Mouse (Mus musculus) liver, embryonic 11.5 days (tissue): Measurements from ENCODE around the gene Bmpr1a. TPM values are rescaled to one million over a fixed set of nuclear protein-coding genes. Genes with fewer than 3 reads are reported as not detected.

Source experiments
- ATAC-seq: fragments of 200-750 bp; cut with Nextera tagmentation; replicated peaks from 2 replicates; pipeline ENCODE4 v1.8.0; 2017; ENCODE audit warnings: moderate number of reproducible peaks, mild to moderate bottlenecking, moderate TSS enrichment, moderate library complexity; ENCODE audit not compliant: low FRiP score
- DNase-seq: peaks from one replicate; pipeline ENCODE4 v3.0.0-alpha.2; 2017; ENCODE audit warnings: low spot score
- H3K27ac ChIP-seq: fragments of 300-500 bp; sonication (generic); 2 replicates; pipeline ENCODE4 v1.5.1; 2014; ENCODE audit warnings: mild to moderate bottlenecking, low read depth, low read length, control low read depth
- H3K27me3 ChIP-seq: fragments of 300-500 bp; sonication (generic); replicated peaks from 2 replicates; pipeline ENCODE4 v1.6.1; 2014; ENCODE audit warnings: low read length, mixed read lengths; ENCODE audit not compliant: control insufficient read depth, insufficient read depth
- H3K36me3 ChIP-seq: fragments of 300-500 bp; sonication (generic); 2 replicates; pipeline ENCODE4 v1.6.1; 2014; ENCODE audit warnings: mild to moderate bottlenecking, low read length, moderate library complexity, mixed read lengths; ENCODE audit not compliant: control insufficient read depth, insufficient read depth
- H3K4me1 ChIP-seq: fragments of 300-500 bp; sonication (generic); replicated peaks from 2 replicates; pipeline ENCODE4 v1.6.1; 2014; ENCODE audit warnings: low read length, mixed read lengths; ENCODE audit not compliant: control insufficient read depth, insufficient read depth
- H3K4me2 ChIP-seq: fragments of 300-500 bp; sonication (generic); 2 replicates; pipeline ENCODE4 v1.6.1; 2014; ENCODE audit warnings: mild to moderate bottlenecking, control low read depth, moderate library complexity
- H3K4me3 ChIP-seq: fragments of 300-500 bp; sonication (generic); 2 replicates; pipeline ENCODE4 v1.5.1; 2014; ENCODE audit warnings: low read depth, low read length, control low read depth
- H3K9ac ChIP-seq: fragments of 300-500 bp; sonication (generic); 2 replicates; pipeline ENCODE4 v1.6.1; 2014; ENCODE audit warnings: low read depth, low read length, control low read depth
- H3K9me3 ChIP-seq: fragments of 300-500 bp; sonication (generic); 2 replicates; pipeline ENCODE4 v1.6.1; 2016; ENCODE audit warnings: low read length, inconsistent platforms, mixed read lengths; ENCODE audit not compliant: control insufficient read depth
- WGBS: fragments of 180-500 bp; shearing (Covaris S2); extraction: QIAGEN DNeasy Blood & Tissue Kit; methylation state at CpG from one replicate; pipeline ENCODE4 v1.1.7; 2014; 5-methylcytosine and 5-hydroxymethylcytosine counted together
- polyA plus RNA-seq: library from polyadenylated mRNA; unstranded; fragments of >200 nt; fragmentation: Nextera tagmentation; extraction: Ambion mirVana; gene quantifications from 2 replicates; pipeline ENCODE4 v1.2.1, GENCODE M21; 2014

Gene Bmpr1a
- polyA plus RNA-seq, 1 experiment from 2014 or later: 18.0 TPM

- Histone ChIP-seq H3K36me3 (no peaks in the 10 kb centered on the region), H3K9ac (no peak overlapping the region), H3K4me1 (no peaks in the 10 kb centered on the region), H3K27me3 (no peaks in the 10 kb centered on the region), H3K4me2 (no peak overlapping the region), H3K4me3 (no peak overlapping the region), H3K27ac (no peak overlapping the region), H3K9me3 (no peaks in the 10 kb centered on the region)
- no peak for ATAC-seq
- DNase-seq: no peak
- 64% methylated on average over 8 of the region's 8 CpGs for WGBS
Measured at GRCm38 (mm10) chr14:34486169-34486568, 17.0 kb downstream of the Bmpr1a start.

GRCm38 (mm10) chr14:34483469-34484341, 19.4 kb downstream of the Bmpr1a start:
- Histone ChIP-seq H3K4me3 (no peak overlapping the region), H3K9me3 (no peaks in the 10 kb centered on the region), H3K9ac (no peak overlapping the region), H3K27ac (no peak overlapping the region), H3K4me2 (no peak overlapping the region), H3K4me1 (no peaks in the 10 kb centered on the region), H3K36me3 (no peaks in the 10 kb centered on the region), H3K27me3 (no peaks in the 10 kb centered on the region)
- DNase-seq (no peak), ATAC-seq (no peak)
- 72% methylated on average over 6 of the region's 6 CpGs for WGBS

DNA sequence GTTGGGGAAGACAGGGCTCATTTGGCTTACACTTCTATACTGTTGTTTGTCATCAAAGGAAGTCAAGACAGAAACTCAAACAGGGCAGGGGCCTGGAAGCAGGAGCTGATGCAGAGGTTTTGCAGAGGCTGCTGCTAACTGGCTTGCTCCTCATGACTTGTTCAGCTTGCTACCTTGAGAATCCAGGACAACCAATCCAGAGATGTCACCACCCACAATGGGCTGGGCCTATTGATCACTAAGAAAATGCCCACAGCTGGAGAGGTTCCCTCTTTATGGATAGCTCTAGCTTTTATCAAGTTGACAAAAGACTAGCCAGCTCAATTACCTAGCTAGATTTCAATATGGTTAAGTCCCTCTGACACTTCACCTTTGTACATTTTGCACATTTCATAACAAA, 31.6 kb downstream of the Bmpr1a start:
- Histone ChIP-seq H3K4me3 (no peak overlapping the region), H3K4me1 (no peaks in the 10 kb centered on the region), H3K4me2 (no peak overlapping the region), H3K27ac (no peak overlapping the region), H3K9me3 (no peaks in the 10 kb centered on the region), H3K9ac (no peak overlapping the region), H3K27me3 (no peaks in the 10 kb centered on the region), H3K36me3 (no peaks in the 10 kb centered on the region)
- DNase-seq (no peak), ATAC-seq (no peak)

DNA sequence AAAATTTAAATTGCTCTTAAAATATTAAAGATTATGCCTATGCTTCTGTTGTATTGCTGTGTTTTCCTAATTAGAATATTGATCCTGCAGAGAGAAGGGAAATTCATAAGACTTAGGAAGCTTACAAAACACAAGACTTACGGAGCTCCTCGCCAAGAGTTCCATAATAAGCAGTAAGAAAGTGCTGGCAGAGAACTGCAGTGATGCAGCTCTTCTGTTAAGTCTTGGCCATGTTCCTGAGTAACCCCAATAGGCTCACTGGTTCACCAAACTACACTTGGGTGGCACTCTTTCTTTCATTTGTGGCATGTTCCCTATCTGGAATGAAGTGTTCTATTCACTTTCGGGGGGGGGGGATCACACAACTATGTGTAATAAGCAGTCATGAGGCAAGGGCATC, 36.9 kb downstream of the Bmpr1a start:
- Histone ChIP-seq H3K9ac (no peak overlapping the region), H3K36me3 (no peaks in the 10 kb centered on the region), H3K27me3 (no peaks in the 10 kb centered on the region), H3K9me3 (no peaks in the 10 kb centered on the region), H3K4me3 (no peak overlapping the region), H3K27ac (no peak overlapping the region), H3K4me2 (no peak overlapping the region), H3K4me1 (no peaks in the 10 kb centered on the region)
- WGBS: 80% methylated on average over 3 of the region's 3 CpGs
- DNase-seq (no peak), ATAC-seq (no peak)

GRCm38 (mm10) chr14:34459386-34459785, 43.8 kb downstream of the Bmpr1a start:
- Histone ChIP-seq H3K4me1 (no peaks in the 10 kb centered on the region; the same call in 1 of the 2 replicates), H3K27ac (no peak overlapping the region)

DNA sequence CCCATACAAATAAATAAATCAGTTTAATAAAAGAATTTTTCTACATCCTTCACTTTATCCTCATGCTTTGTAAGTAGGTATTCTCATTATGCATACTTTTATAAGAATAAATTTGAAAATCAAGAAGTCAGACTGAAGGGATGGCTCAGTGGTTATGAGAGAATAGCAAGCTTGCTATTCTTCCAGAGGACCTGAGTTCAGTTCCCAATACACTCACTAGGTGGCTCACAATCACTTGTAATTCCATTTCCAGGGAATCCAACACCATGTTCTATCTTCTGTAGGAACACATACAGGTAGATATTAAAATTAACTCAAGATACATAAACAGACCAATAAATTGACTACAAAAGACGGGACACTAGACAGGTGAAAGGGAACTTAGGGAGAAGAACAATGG, 44.3 kb downstream of the Bmpr1a start:
- Histone ChIP-seq H3K9ac (no peak overlapping the region), H3K4me1 (no peaks in the 10 kb centered on the region; the same call in 1 of the 2 replicates), H3K27ac (no peak overlapping the region), H3K9me3 (no peaks in the 10 kb centered on the region), H3K36me3 (peaks cover 2% of the 10 kb centered on the region; the same call in 1 of the 2 replicates), H3K4me2 (no peak overlapping the region), H3K4me3 (no peak overlapping the region), H3K27me3 (no peaks in the 10 kb centered on the region)
- 76% methylated on average over 1 of the region's 1 CpGs for WGBS
- no peak for ATAC-seq
- DNase-seq: no peak

More at GRCm38 (mm10) chr14:34459386-34459785, 43.8 kb downstream of the Bmpr1a start:
- H3K27me3 ChIP-seq: no peaks in the 10 kb centered on the region
- H3K4me3 ChIP-seq: no peak overlapping the region
- H3K9me3 ChIP-seq: no peaks in the 10 kb centered on the region
- DNase-seq (no peak), ATAC-seq (no peak)
- H3K36me3 ChIP-seq: peaks cover 2% of the 10 kb centered on the region; the same call in 1 of the 2 replicates
- H3K9ac ChIP-seq: no peak overlapping the region
- 87% methylated on average over 2 of the region's 2 CpGs for WGBS
- H3K4me2 ChIP-seq: no peak overlapping the region

- 75% methylated on average over 3 of the region's 3 CpGs for WGBS
- ATAC-seq: no peak
- Histone ChIP-seq H3K27ac (no peak overlapping the region), H3K36me3 (peaks cover 2% of the 10 kb centered on the region; the same call in 1 of the 2 replicates), H3K4me1 (no peaks in the 10 kb centered on the region; the same call in 1 of the 2 replicates), H3K9ac (no peak overlapping the region), H3K9me3 (no peaks in the 10 kb centered on the region), H3K27me3 (no peaks in the 10 kb centered on the region), H3K4me3 (no peak overlapping the region), H3K4me2 (no peak overlapping the region)
- no peak for DNase-seq
Measured at GRCm38 (mm10) chr14:34454282-34454681, 48.9 kb downstream of the Bmpr1a start.

DNA sequence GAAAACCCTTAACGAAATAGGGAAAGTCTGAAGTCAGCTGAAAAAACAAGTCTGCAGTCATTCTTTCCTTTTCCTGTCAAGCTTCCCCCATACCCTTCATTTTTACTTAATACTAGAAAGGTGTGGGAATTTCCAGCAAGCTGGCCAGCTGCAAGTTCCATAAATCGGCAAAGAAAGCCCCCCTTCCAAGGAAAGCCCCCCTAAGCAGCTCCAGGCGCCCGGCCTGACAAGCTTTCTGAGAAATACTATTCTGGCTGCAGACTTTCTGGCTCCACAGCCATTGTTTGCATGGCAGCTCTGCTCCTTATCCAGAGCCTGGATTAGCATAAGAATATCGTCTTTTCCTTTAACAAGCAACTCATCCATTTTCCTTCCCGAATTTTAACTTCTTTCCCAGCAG, 49.5 kb downstream of the Bmpr1a start:
- H3K9me3 ChIP-seq: no peaks in the 10 kb centered on the region
- no peaks in the 10 kb centered on the region for H3K27me3 ChIP-seq
- DNase-seq (no peak), ATAC-seq (no peak)
- H3K4me2 ChIP-seq: no peak overlapping the region
- H3K9ac ChIP-seq: no peak overlapping the region
- no peak overlapping the region for H3K27ac ChIP-seq
- no peak overlapping the region for H3K4me3 ChIP-seq
- 54% methylated on average over 6 of the region's 6 CpGs for WGBS
- H3K36me3 ChIP-seq: peaks cover 2% of the 10 kb centered on the region; the same call in 1 of the 2 replicates
- no peaks in the 10 kb centered on the region; the same call in 1 of the 2 replicates for H3K4me1 ChIP-seq

- H3K4me2 ChIP-seq: no peak overlapping the region
- no peak overlapping the region for H3K27ac ChIP-seq
- no peaks in the 10 kb centered on the region; the same call in 1 of the 2 replicates for H3K4me1 ChIP-seq
- no peaks in the 10 kb centered on the region for H3K9me3 ChIP-seq
- no peak overlapping the region for H3K4me3 ChIP-seq
- no peak for ATAC-seq
- H3K36me3 ChIP-seq: peaks cover 7% of the 10 kb centered on the region; the same call in 1 of the 2 replicates
- DNase-seq: no peak
- no peaks in the 10 kb centered on the region for H3K27me3 ChIP-seq
- H3K9ac ChIP-seq: no peak overlapping the region
Measured at GRCm38 (mm10) chr14:34451872-34452271, 51.3 kb downstream of the Bmpr1a start.
